Mouse (Mus musculus) central nervous system, embryonic 18 days (tissue): ENCODE results near the gene Tas2r130. TPM values are rescaled to one million over a fixed set of nuclear protein-coding genes. Genes with fewer than 3 reads are reported as not detected.

Source experiments
- polyA plus RNA-seq: library from polyadenylated mRNA; depleted of rRNA; stranded (reverse); fragments of >200 nt; gene quantifications from 2 replicates; pipeline ENCODE4 v1.2.3, GENCODE M21; 2012; rRNA removed

The Tas2r130 gene
- not detected in 2 replicates for polyA plus RNA-seq

GRCm38 (mm10) chr6:131630812-131631211 is at the start of gene Tas2r130:
Gene Tas2r130 (minus strand): TSS chr6:131630912.

GRCm38 (mm10) chr6:131678786-131679185 is 48.1 kb upstream of the Tas2r130 start, which contains the start of gene Tas2r106:
Gene Tas2r106 (minus strand): TSS chr6:131678886.

GRCm38 (mm10) chr6:131660049-131660448 is 29.3 kb upstream of the Tas2r130 start, which contains the start of gene Tas2r107:
Gene Tas2r107 (minus strand): TSS chr6:131660149.

Other genes starting within 250 kb of the Tas2r130 start
- gene Ybx3, start 242.4 kb downstream of the Tas2r130 start, polyA plus RNA-seq: 122 and 125 TPM in 2 replicates
- gene 5430401F13Rik, start 144.5 kb downstream of the Tas2r130 start, polyA plus RNA-seq: not detected in 2 replicates
- not detected in 2 replicates for gene Gm6619, start 144.5 kb downstream of the Tas2r130 start, polyA plus RNA-seq
- not detected in 2 replicates for gene Tas2r107, start 29.2 kb upstream of the Tas2r130 start, polyA plus RNA-seq
- gene Tas2r106, start 48.0 kb upstream of the Tas2r130 start, polyA plus RNA-seq: not detected in 2 replicates
- not detected in 2 replicates for gene Tas2r104, start 54.8 kb upstream of the Tas2r130 start, polyA plus RNA-seq
- not detected in 2 replicates for gene Tas2r105, start 56.6 kb upstream of the Tas2r130 start, polyA plus RNA-seq
- not detected in 2 replicates for gene Tas2r114, start 59.2 kb upstream of the Tas2r130 start, polyA plus RNA-seq